Mouse (Mus musculus) erythroblast, adult 5-6 weeks (primary cell): ENCODE results near the gene Ccl5. TPM values are rescaled to one million over a fixed set of nuclear protein-coding genes. Genes with fewer than 3 reads are reported as not detected.

Experiments
- ATAC-seq: replicated peaks from 2 replicates; pipeline ENCODE4 v1.8.0; 2016; ENCODE audit warnings: moderate number of reproducible peaks, mild to moderate bottlenecking, moderate TSS enrichment, inconsistent platforms; ENCODE audit not compliant: poor library complexity, low FRiP score, severe bottlenecking
- total RNA-seq, 2 experiments: library from RNA; stranded (forward) in 1 of 2; stranded (reverse) in 1 of 2; fragments of 150-400 nt in 1 of 2; fragments of 200-764, 138-1000 nt in 1 of 2; gene quantifications; 2 replicates each; pipeline versions ENCODE4 v1.2.3 to v1.2.4; 2015 to 2017; ENCODE audit warnings: low replicate concordance in 2 of 2

The Ccl5 gene
- total RNA-seq, 2 experiments from 2014 or later: not detected

GRCm38 (mm10) chr11:83541415-83541814, 11.1 kb upstream of the Ccl5 start:
- no peak for ATAC-seq

GRCm38 (mm10) chr11:83540931-83541330, 10.6 kb upstream of the Ccl5 start:
- ATAC-seq: no peak

GRCm38 (mm10) chr11:83538705-83539314, 8.5 kb upstream of the Ccl5 start:
- no peak for ATAC-seq

- no peak for ATAC-seq
Observed at GRCm38 (mm10) chr11:83536831-83537230, 6.5 kb upstream of the Ccl5 start.

GRCm38 (mm10) chr11:83534609-83535423, 4.5 kb upstream of the Ccl5 start:
- no peak for ATAC-seq

- no peak for ATAC-seq
Observed at GRCm38 (mm10) chr11:83534143-83534542, 3.8 kb upstream of the Ccl5 start.

- ATAC-seq: no peak
Observed at GRCm38 (mm10) chr11:83533192-83533591, 2.9 kb upstream of the Ccl5 start.

- ATAC-seq: no peak
Observed at GRCm38 (mm10) chr11:83529024-83529423, 1.3 kb downstream of the Ccl5 start.

- ATAC-seq: no peak
Observed at GRCm38 (mm10) chr11:83522075-83522474, 8.2 kb downstream of the Ccl5 start, which contains the start of gene Heatr9. TSS of gene Heatr9 (minus strand) at chr11:83522175.

- ATAC-seq: no peak
Observed at GRCm38 (mm10) chr11:83518371-83518770, 11.9 kb downstream of the Ccl5 start.

- ATAC-seq: no peak
Observed at GRCm38 (mm10) chr11:83517153-83517552, 13.2 kb downstream of the Ccl5 start.

- no peak for ATAC-seq
Observed at GRCm38 (mm10) chr11:83509521-83509920, 20.8 kb downstream of the Ccl5 start.

- no peak for ATAC-seq
Observed at GRCm38 (mm10) chr11:83504308-83504707, 26.0 kb downstream of the Ccl5 start.

GRCm38 (mm10) chr11:83495571-83495970, 34.7 kb downstream of the Ccl5 start:
- no peak for ATAC-seq

GRCm38 (mm10) chr11:83491488-83491887, 38.8 kb downstream of the Ccl5 start:
- ATAC-seq: no peak

Other genes starting within 250 kb of the Ccl5 start
- 616 and 623 TPM in 2 replicates for gene Slfn14, start 243.8 kb downstream of the Ccl5 start, total RNA-seq (2015; ENCODE audit: low replicate concordance)
- 920 and 955 TPM in 2 replicates for gene Slfn14, start 243.8 kb downstream of the Ccl5 start, total RNA-seq (2017; ENCODE audit: low replicate concordance)
- gene Ap2b1, start 231.5 kb downstream of the Ccl5 start, total RNA-seq (2015; ENCODE audit: low replicate concordance): 20.8 and 28.2 TPM in 2 replicates
- 46.0 and 52.7 TPM in 2 replicates for gene Ap2b1, start 231.5 kb downstream of the Ccl5 start, total RNA-seq (2017; ENCODE audit: low replicate concordance)
- gene Pex12, start 227.9 kb downstream of the Ccl5 start, total RNA-seq (2015; ENCODE audit: low replicate concordance): 1.3 and 2.9 TPM in 2 replicates
- 1.3 and 3.9 TPM in 2 replicates for gene Pex12, start 227.9 kb downstream of the Ccl5 start, total RNA-seq (2017; ENCODE audit: low replicate concordance)
- not detected in 2 replicates for gene Rasl10b, start 121.4 kb downstream of the Ccl5 start, total RNA-seq (2015; ENCODE audit: low replicate concordance)
- gene Rasl10b, start 121.4 kb downstream of the Ccl5 start, total RNA-seq (2017; ENCODE audit: low replicate concordance): not detected in 2 replicates
- not detected in 2 replicates for gene Gas2l2, start 101.1 kb downstream of the Ccl5 start, total RNA-seq (2015; ENCODE audit: low replicate concordance)
- gene Gas2l2, start 101.1 kb downstream of the Ccl5 start, total RNA-seq (2017; ENCODE audit: low replicate concordance): not detected in 2 replicates
- 3.8 and 8.2 TPM in 2 replicates for gene 1700020L24Rik, start 92.8 kb downstream of the Ccl5 start, total RNA-seq (2015; ENCODE audit: low replicate concordance)
- 8.9 and 24.8 TPM in 2 replicates for gene 1700020L24Rik, start 92.8 kb downstream of the Ccl5 start, total RNA-seq (2017; ENCODE audit: low replicate concordance)
- gene Mmp28, start 67.4 kb downstream of the Ccl5 start, total RNA-seq (2015; ENCODE audit: low replicate concordance): 0.63 TPM in 1 of 2 replicates, not detected in the other
- 0.42 and 1.7 TPM in 2 replicates for gene Mmp28, start 67.4 kb downstream of the Ccl5 start, total RNA-seq (2017; ENCODE audit: low replicate concordance)
- 20.9 and 35.2 TPM in 2 replicates for gene Taf15, start 57.4 kb downstream of the Ccl5 start, total RNA-seq (2015; ENCODE audit: low replicate concordance)
- 24.5 and 33.2 TPM in 2 replicates for gene Taf15, start 57.4 kb downstream of the Ccl5 start, total RNA-seq (2017; ENCODE audit: low replicate concordance)
- not detected in 2 replicates for gene Heatr9, start 8.3 kb downstream of the Ccl5 start, total RNA-seq (2015; ENCODE audit: low replicate concordance)
- not detected in 2 replicates for gene Heatr9, start 8.3 kb downstream of the Ccl5 start, total RNA-seq (2017; ENCODE audit: low replicate concordance)
- gene Ccl9, start 48.1 kb upstream of the Ccl5 start, total RNA-seq (2015; ENCODE audit: low replicate concordance): 23.6 and 31.3 TPM in 2 replicates
- gene Ccl9, start 48.1 kb upstream of the Ccl5 start, total RNA-seq (2017; ENCODE audit: low replicate concordance): 22.5 and 31.5 TPM in 2 replicates
- gene Ccl6, start 62.6 kb upstream of the Ccl5 start, total RNA-seq (2015; ENCODE audit: low replicate concordance): 95.3 and 103 TPM in 2 replicates
- 52.1 and 61.0 TPM in 2 replicates for gene Ccl6, start 62.6 kb upstream of the Ccl5 start, total RNA-seq (2017; ENCODE audit: low replicate concordance)
- not detected in 2 replicates for gene Rpl9-ps1, start 115.1 kb upstream of the Ccl5 start, total RNA-seq (2015; ENCODE audit: low replicate concordance)
- gene Rpl9-ps1, start 115.1 kb upstream of the Ccl5 start, total RNA-seq (2017; ENCODE audit: low replicate concordance): not detected in 2 replicates
- gene Ccl3, start 118.8 kb upstream of the Ccl5 start, total RNA-seq (2015; ENCODE audit: low replicate concordance): 48.7 and 55.7 TPM in 2 replicates
- 13.4 and 27.3 TPM in 2 replicates for gene Ccl3, start 118.8 kb upstream of the Ccl5 start, total RNA-seq (2017; ENCODE audit: low replicate concordance)
- 4.2 and 4.4 TPM in 2 replicates for gene Ccl4, start 132.1 kb upstream of the Ccl5 start, total RNA-seq (2015; ENCODE audit: low replicate concordance)
- gene Ccl4, start 132.1 kb upstream of the Ccl5 start, total RNA-seq (2017; ENCODE audit: low replicate concordance): 5.0 and 9.3 TPM in 2 replicates
- 22.7 and 23.4 TPM in 2 replicates for gene Wfdc17, start 173.5 kb upstream of the Ccl5 start, total RNA-seq (2015; ENCODE audit: low replicate concordance)
- 4.5 TPM in 1 of 2 replicates, not detected in the other for gene Wfdc17, start 173.5 kb upstream of the Ccl5 start, total RNA-seq (2017; ENCODE audit: low replicate concordance)
- not detected in 2 replicates for gene Wfdc18, start 178.5 kb upstream of the Ccl5 start, total RNA-seq (2015; ENCODE audit: low replicate concordance)
- gene Wfdc18, start 178.5 kb upstream of the Ccl5 start, total RNA-seq (2017; ENCODE audit: low replicate concordance): not detected in 2 replicates
- gene Wfdc21, start 216.4 kb upstream of the Ccl5 start, total RNA-seq (2015; ENCODE audit: low replicate concordance): 203 and 278 TPM in 2 replicates
- gene Wfdc21, start 216.4 kb upstream of the Ccl5 start, total RNA-seq (2017; ENCODE audit: low replicate concordance): 146 and 210 TPM in 2 replicates
- 2.5 and 3.8 TPM in 2 replicates for gene Heatr6, start 223.2 kb upstream of the Ccl5 start, total RNA-seq (2015; ENCODE audit: low replicate concordance)
- 2.0 and 6.8 TPM in 2 replicates for gene Heatr6, start 223.2 kb upstream of the Ccl5 start, total RNA-seq (2017; ENCODE audit: low replicate concordance)